Mouse (Mus musculus) adrenal gland, postnatal 25 days (tissue): ENCODE results near the gene Slc25a27. TPM values are rescaled to one million over a fixed set of nuclear protein-coding genes. Genes with fewer than 3 reads are reported as not detected.
A peak's percentile ranks its signal among the peaks of the same experiment; 100 is the strongest.

Experiments used
- DNase-seq: peaks from one replicate; pipeline ENCODE4 v3.0.0; 2021; ENCODE audit warnings: mixed read lengths
- total RNA-seq: library from RNA; stranded (reverse); gene quantifications from 2 replicates; pipeline ENCODE4 v1.2.3, GENCODE M21; 2021

Slc25a27 gene
- total RNA-seq, 1 experiment from 2014 or later: 6.3 TPM

- no peak for DNase-seq
Observed at GRCm38 (mm10) chr17:43646925-43647324, 20.1 kb downstream of the Slc25a27 start.

- DNase-seq: no peak
Observed at GRCm38 (mm10) chr17:43645136-43645535, 21.9 kb downstream of the Slc25a27 start.

GRCm38 (mm10) chr17:43644375-43644774 is 22.6 kb downstream of the Slc25a27 start:
- no peak for DNase-seq

GRCm38 (mm10) chr17:43643191-43643590 is 23.8 kb downstream of the Slc25a27 start:
- no peak for DNase-seq

GRCm38 (mm10) chr17:43640825-43641224 is 26.2 kb downstream of the Slc25a27 start:
- no peak for DNase-seq

- no peak for DNase-seq
Observed at GRCm38 (mm10) chr17:43637146-43637545, 29.9 kb downstream of the Slc25a27 start.

GRCm38 (mm10) chr17:43630427-43630760 is 36.6 kb downstream of the Slc25a27 start:
- DNase-seq: no peak

GRCm38 (mm10) chr17:43629496-43630426 is 37.3 kb downstream of the Slc25a27 start, which contains the start of gene Tdrd6:
Gene Tdrd6 (minus strand): TSS chr17:43630299.
- DNase-seq: peak; percentile 5

- no peak for DNase-seq
Observed at GRCm38 (mm10) chr17:43629026-43629495, 38.0 kb downstream of the Slc25a27 start.

GRCm38 (mm10) chr17:43628246-43628645 is 38.8 kb downstream of the Slc25a27 start:
- DNase-seq: no peak

GRCm38 (mm10) chr17:43622076-43622475 is 44.9 kb downstream of the Slc25a27 start:
- no peak for DNase-seq

- no peak for DNase-seq
Observed at GRCm38 (mm10) chr17:43619156-43619555, 47.9 kb downstream of the Slc25a27 start.

GRCm38 (mm10) chr17:43612221-43612620 is 54.8 kb downstream of the Slc25a27 start:
- no peak for DNase-seq

- DNase-seq: peak; percentile 26
Observed at GRCm38 (mm10) chr17:43611586-43611985, 55.4 kb downstream of the Slc25a27 start.

- DNase-seq: peak; percentile 72
Observed at GRCm38 (mm10) chr17:43606704-43607103, 60.3 kb downstream of the Slc25a27 start.

- no peak for DNase-seq
Observed at GRCm38 (mm10) chr17:43598706-43599105, 68.3 kb downstream of the Slc25a27 start.

GRCm38 (mm10) chr17:43597742-43598141 is 69.3 kb downstream of the Slc25a27 start:
- DNase-seq: no peak

- DNase-seq: no peak
Observed at GRCm38 (mm10) chr17:43592296-43593291, 74.4 kb downstream of the Slc25a27 start.
